Mouse (Mus musculus) testis, adult 2 months (tissue): Measurements from ENCODE around the gene Bloc1s4.

Experiments
- CTCF ChIP-seq: fragments of 200-500 bp; IDR thresholded peaks from 2 replicates; pipeline ENCODE4 v1.5.1; 2012; ENCODE audit warnings: low read depth, mild to moderate bottlenecking, inconsistent platforms, low read length, moderate library complexity; ENCODE audit not compliant: control insufficient read depth, insufficient read depth, insufficient replicate concordance
- POLR2A ChIP-seq: fragments of 200-500 bp; IDR thresholded peaks from 2 replicates; pipeline ENCODE4 v1.6.1; 2012; ENCODE audit warnings: low read depth, mild to moderate bottlenecking, inconsistent platforms, low read length, moderate library complexity; ENCODE audit not compliant: control insufficient read depth

GRCm38 (mm10) chr5:36724274-36724673 lies 24.2 kb downstream of the Bloc1s4 start:
- TF ChIP-seq POLR2A (no peak), CTCF (no peak)
